ENCODE assay signal across 9 mouse cellular contexts in genomic region chr9:78520780-78521601, GRCm38 (mm10). TPM values are rescaled to one million over a fixed set of nuclear protein-coding genes. Genes with fewer than 3 reads are reported as not detected.
DNase-seq lines count a peak whose midpoint lies in the region; ATAC-seq lines count a peak whose summit lies in the region.
"Had no signal": no experiment of that assay in that cellular context is flagged by ENCODE, and none has a peak within 500 bp of the region (broad histone marks: within the 10 kb centered on the region; RNA-seq: fewer than 3 reads in every experiment).

No protein-coding gene starts in this region.

- H3K4me1 ChIP-seq in intestine, embryonic 16.5 days (ENCODE audit: control insufficient read depth, insufficient read depth, low read length): peaks cover 13% of the 10 kb centered on the region
- H3K4me1 ChIP-seq in limb, embryonic 12.5 days (replicated peaks): peaks cover 16% of the 10 kb centered on the region

- peak; percentile 40 for DNase-seq in ovary, adult 18-20 months (ENCODE audit: low spot score)
- DNase-seq in ovary, postnatal 10 days (ENCODE audit: low spot score): no peak
- DNase-seq in cerebellum, postnatal 10 days: peak; percentile 88 to 92
- DNase-seq in frontal cortex, postnatal 14 days (ENCODE audit: low spot score in 2 of 2): peak; percentile 28 to 57
- DNase-seq in mesoderm, embryonic 11.5 days (ENCODE audit: low read depth, low spot score): peak; percentile 67
- peak; percentile 41 for DNase-seq in splenic B cell, adult 2 months (ENCODE audit: low read depth, low spot score)

- 1% methylated on average over 40 of the region's 40 CpGs for WGBS in intestine, embryonic 16.5 days
- WGBS in limb, embryonic 12.5 days: 3% methylated on average over 40 of the region's 40 CpGs

- H3K4me3 ChIP-seq in intestine, embryonic 16.5 days (ENCODE audit: low read length): peak overlapping the region; percentile 47
- H3K4me3 ChIP-seq in limb, embryonic 12.5 days (replicated peaks): peak overlapping the region; percentile 50

- no peaks in the 10 kb centered on the region for H3K36me3 ChIP-seq in intestine, embryonic 16.5 days (ENCODE audit: control insufficient read depth, insufficient read depth, low read length)
- 0 out of 2 replicates have a peak, but pooled peaks cover 10% of the 10 kb centered on the region for H3K36me3 ChIP-seq in limb, embryonic 12.5 days
- no peaks in the 10 kb centered on the region for H3K36me3 ChIP-seq in splenic B cell, adult 2 months (ENCODE audit: control insufficient read depth, insufficient read depth, low read length, poor library complexity, severe bottlenecking)

- H3K9ac ChIP-seq in intestine, embryonic 16.5 days (ENCODE audit: low read depth, low read length): peak overlapping the region; percentile 71
- peak overlapping the region; percentile 53 for H3K9ac ChIP-seq in limb, embryonic 12.5 days (replicated peaks)

- H3K4me2 ChIP-seq in intestine, embryonic 16.5 days (ENCODE audit: low read depth, low read length): peak overlapping the region; percentile 99
- H3K4me2 ChIP-seq in limb, embryonic 12.5 days: peak overlapping the region; percentile 73

- no peaks in the 10 kb centered on the region for H3K9me3 ChIP-seq in intestine, embryonic 16.5 days (ENCODE audit: control insufficient read depth, low read length)
- no peaks in the 10 kb centered on the region for H3K9me3 ChIP-seq in limb, embryonic 12.5 days

- H3K27ac ChIP-seq in intestine, embryonic 16.5 days (ENCODE audit: low read length): peak overlapping the region; percentile 53
- H3K27ac ChIP-seq in limb, embryonic 12.5 days: peak overlapping the region; percentile 75

- no peaks in the 10 kb centered on the region for H3K27me3 ChIP-seq in intestine, embryonic 16.5 days (replicated peaks; ENCODE audit: control insufficient read depth, insufficient read depth, low read length)
- no peaks in the 10 kb centered on the region for H3K27me3 ChIP-seq in limb, embryonic 12.5 days
- H3K27me3 ChIP-seq in splenic B cell, adult 2 months (ENCODE audit: control insufficient read depth, insufficient read depth, low read length, poor library complexity, severe bottlenecking): no peaks in the 10 kb centered on the region
- H3K27me3 ChIP-seq: Patski had no signal

- peak; percentile 65 for ATAC-seq in intestine, embryonic 16.5 days
- ATAC-seq in limb, embryonic 12.5 days (ENCODE audit: insufficient number of reproducible peaks, insufficient read depth, low FRiP score, low TSS enrichment, low read depth): peak; percentile 73
- ATAC-seq: Patski had no signal

RNA-seq across cellular contexts. Expression of gene Eef1a1, which starts 32.0 kb away (rescaled TPM):
- polyA plus RNA-seq in intestine, embryonic 16.5 days (2015; fragmentation: Nextera tagmentation; extraction: Ambion mirVana): 4,065 and 4,271 TPM in 2 replicates
- 4,104 and 4,228 TPM in 2 replicates for polyA plus RNA-seq in limb, embryonic 12.5 days (2016; fragmentation: Nextera tagmentation; extraction: Ambion mirVana)
